11 mouse cellular contexts compared by ENCODE assay signal in genomic region chr7:80426363-80426762, GRCm38 (mm10). TPM values are rescaled to one million over a fixed set of nuclear protein-coding genes. Genes with fewer than 3 reads are reported as not detected.
DNase-seq lines count a peak whose midpoint lies in the region; ATAC-seq and TF ChIP-seq lines count a peak whose summit lies in the region.
"Had no signal": no experiment of that assay in that cellular context is flagged by ENCODE, and none has a peak within 500 bp of the region (broad histone marks: within the 10 kb centered on the region; RNA-seq: fewer than 3 reads in every experiment).

No protein-coding gene starts in this region.

- no peak for TF ChIP-seq RAD21 in CH12.LX (IDR thresholded peaks at IDR 0.05; ENCODE audit: low read depth, low read length)

- H3K79me2 ChIP-seq in CH12.LX (replicated peaks; ENCODE audit: control insufficient read depth, extremely low read depth, insufficient read depth, poor library complexity, severe bottlenecking) = no peaks in the 10 kb centered on the region

- no peak overlapping the region for H3K27ac ChIP-seq in CH12.LX (ENCODE audit: insufficient read depth, low read depth)
- H3K27ac ChIP-seq in bone marrow macrophage, adult 2 months (ENCODE audit: insufficient read depth, low read depth, low read length) = peak overlapping the region; percentile 96
- H3K27ac ChIP-seq: neural tube, embryonic 12.5 days had no signal

- no peak for TF ChIP-seq CTCF in CH12.LX (conservative IDR thresholded peaks at IDR 0.05 in 1 of 2, IDR thresholded peaks at IDR 0.05 in 1 of 2; ENCODE audit: low read depth in 2 of 2, low read length in 2 of 2)
- TF ChIP-seq CTCF in bone marrow macrophage, adult 2 months (IDR thresholded peaks at IDR 0.05; ENCODE audit: low read depth, low read length) = no peak

- H3K4me2 ChIP-seq in CH12.LX (ENCODE audit: insufficient read depth, low read depth, poor library complexity, severe bottlenecking) = no peak overlapping the region
- H3K4me2 ChIP-seq: neural tube, embryonic 12.5 days had no signal

- H3K4me3 ChIP-seq in CH12.LX (replicated peaks in 1 of 3; ENCODE audit: low read depth in 2 of 3, low read length in 2 of 3, poor library complexity in 1 of 3) = no peak overlapping the region
- H3K4me3 ChIP-seq in bone marrow macrophage, adult 2 months (ENCODE audit: insufficient read depth, low read length) = no peak overlapping the region
- H3K4me3 ChIP-seq: neural tube, embryonic 12.5 days had no signal

- no peak for TF ChIP-seq EP300 in CH12.LX (IDR thresholded peaks at IDR 0.05; ENCODE audit: low read length)

- dilution Hi-C loops in CH12.LX (cut with MboI; ENCODE audit: extremely low pct_ligation_motif_present, extremely low pct_unique_long_range_greater_than_20kb, low sequenced_read_pairs) = no loop called here

- peak; percentile 48 for DNase-seq in layer of hippocampus, adult 11-12 months (ENCODE audit: low spot score)
- DNase-seq in layer of hippocampus, adult 9-10 months (ENCODE audit: low spot score) = no peak
- DNase-seq in CH12.LX (ENCODE audit: extremely low read depth) = no peak
- no peak for DNase-seq in cerebellum, postnatal 4 days (ENCODE audit: low spot score in 2 of 2)
- DNase-seq: thymus, postnatal 36 days had no signal

- no peak for TF ChIP-seq POLR2A in CH12.LX (IDR thresholded peaks at IDR 0.05; ENCODE audit: low read depth, low read length)
- no peak for TF ChIP-seq POLR2A in bone marrow macrophage, adult 2 months (IDR thresholded peaks at IDR 0.05; ENCODE audit: borderline replicate concordance, low read depth, low read length)

- no peaks in the 10 kb centered on the region for H3K27me3 ChIP-seq in CH12.LX (replicated peaks)
- H3K27me3 ChIP-seq: neural tube, embryonic 12.5 days had no signal

- H3K36me3 ChIP-seq in CH12.LX (replicated peaks in 1 of 2; ENCODE audit: control insufficient read depth in 1 of 2, insufficient read depth in 1 of 2, low read length in 1 of 2) = no peaks in the 10 kb centered on the region
- H3K36me3 ChIP-seq: neural tube, embryonic 12.5 days had no signal

- no peak overlapping the region for H3K9ac ChIP-seq in CH12.LX (ENCODE audit: insufficient read depth, low read depth)
- H3K9ac ChIP-seq: neural tube, embryonic 12.5 days had no signal

- H3K4me1 ChIP-seq in CH12.LX (ENCODE audit: control insufficient read depth in 1 of 2, insufficient read depth in 2 of 2) = peaks cover 0 to 4% of the 10 kb centered on the region in 2 experiments; a peak in 1 of 4 replicates
- peaks cover 28% of the 10 kb centered on the region for H3K4me1 ChIP-seq in bone marrow macrophage, adult 2 months (ENCODE audit: control insufficient read depth, insufficient read depth, low read length)
- H3K4me1 ChIP-seq: neural tube, embryonic 12.5 days had no signal

- peak; percentile 93 for ATAC-seq in megakaryocyte, adult 5-6 weeks (ENCODE audit: poor library complexity, severe bottlenecking)
- ATAC-seq in frontal cortex, adult (ENCODE audit: low TSS enrichment) = no peak
- ATAC-seq: forebrain, embryonic 14.5 days; inflammation-experienced regulatory T-cells, adult 6 months had no signal

- in situ Hi-C loops in CH12.LX (cut with MboI; ENCODE audit: low pct_ligation_motif_present, low pct_unique_long_range_greater_than_20kb, low sequenced_read_pairs) = no loop called here

- peaks cover 5% of the 10 kb centered on the region for H3K9me3 ChIP-seq in CH12.LX (replicated peaks; ENCODE audit: low read length)
- H3K9me3 ChIP-seq: neural tube, embryonic 12.5 days had no signal

TF ChIP-seq in CH12.LX, 34 proteins besides CTCF, POLR2A, EP300 and RAD21:
- TF ChIP-seq BHLHE40 (IDR thresholded peaks at IDR 0.05; ENCODE audit: low read depth, low read length) (peak; percentile 48; the same call in 1 of the 2 replicates), NELFE (IDR thresholded peaks at IDR 0.05; ENCODE audit: low read depth, low read length) (no peak), MXI1 (IDR thresholded peaks at IDR 0.05; ENCODE audit: low read depth, low read length) (no peak), ZNF384 (IDR thresholded peaks at IDR 0.05; ENCODE audit: low read depth, low read length) (no peak)
TF ChIP-seq in CH12.LX: peak in this region for 1.

RNA-seq across cellular contexts. Expression of gene Furin, which starts 21.1 kb away (rescaled TPM):
- total RNA-seq in CH12.LX (2012; rRNA removed) (11.1 and 13.5 TPM in 2 replicates), CH12.LX (2014; rRNA removed) (1.1 and 1.5 TPM in 2 replicates)
- polyA plus RNA-seq in CH12.LX (2012; ENCODE audit: insufficient read length, low read depth) = 17.0 and 20.9 TPM in 2 replicates
- 70.6 and 73.7 TPM in 2 replicates for polyA plus RNA-seq in bone marrow macrophage, adult 2 months (2012; ENCODE audit: insufficient read depth, insufficient read length, missing spikeins)
- 28.0 and 34.1 TPM in 2 replicates for total RNA-seq in megakaryocyte, adult 5-6 weeks (2015)
- total RNA-seq in megakaryocyte, adult 5-6 weeks (2017) = 13.8 and 21.3 TPM in 2 replicates

RNA-seq across cellular contexts. Expression of gene Fes, which starts 38.6 kb away (rescaled TPM):
- total RNA-seq in CH12.LX (2012; rRNA removed) (7.1 and 9.8 TPM in 2 replicates), CH12.LX (2014; rRNA removed) (4.3 and 6.5 TPM in 2 replicates)
- 11.7 and 16.2 TPM in 2 replicates for polyA plus RNA-seq in CH12.LX (2012; ENCODE audit: insufficient read length, low read depth)
- 238 TPM in 2 replicates for polyA plus RNA-seq in bone marrow macrophage, adult 2 months (2012; ENCODE audit: insufficient read depth, insufficient read length, missing spikeins)
- total RNA-seq in megakaryocyte, adult 5-6 weeks (2015) = 260 and 265 TPM in 2 replicates
- 252 and 267 TPM in 2 replicates for total RNA-seq in megakaryocyte, adult 5-6 weeks (2017)

RNA-seq across cellular contexts. Expression of gene Man2a2, which starts 55.2 kb away (rescaled TPM):
- 46.3 and 48.3 TPM in 2 replicates for total RNA-seq in CH12.LX (2012; rRNA removed)
- 12.5 and 14.3 TPM in 2 replicates for total RNA-seq in CH12.LX (2014; rRNA removed)
- 33.6 and 44.3 TPM in 2 replicates for polyA plus RNA-seq in CH12.LX (2012; ENCODE audit: insufficient read length, low read depth)
- 75.2 and 75.7 TPM in 2 replicates for polyA plus RNA-seq in bone marrow macrophage, adult 2 months (2012; ENCODE audit: insufficient read depth, insufficient read length, missing spikeins)
- 23.3 and 25.3 TPM in 2 replicates for total RNA-seq in megakaryocyte, adult 5-6 weeks (2015)
- total RNA-seq in megakaryocyte, adult 5-6 weeks (2017) = 27.8 and 39.5 TPM in 2 replicates

Comparison
In these comparisons a context has a peak if more than half of its experiments do, and no peak if none do; other contexts are left out.
1. RNA of gene Fes, which starts 38.6 kb away (total RNA-seq): 252 to 267 TPM in megakaryocyte, adult 5-6 weeks; 4.3 to 9.8 TPM in CH12.LX; every median in the first group is over 10 times any median in the second.